Mouse (Mus musculus) inflammation-experienced regulatory T-cells, adult 6 months (primary cell): ENCODE data around the gene Lrmp. TPM values are rescaled to one million over a fixed set of nuclear protein-coding genes. Genes with fewer than 3 reads are reported as not detected.

Experiments
- ATAC-seq: one replicate; pipeline ENCODE4 v1.8.0; 2017
- polyA plus RNA-seq, 3 experiments: library from polyadenylated mRNA; unstranded; fragments of 100-300 nt; shearing (Covaris generic); gene quantifications; one replicate each; pipeline ENCODE4 v1.2.1; 2017

Lrmp gene
- polyA plus RNA-seq, 3 experiments from 2014 or later, result 106 to 181 (median 125) TPM

GRCm38 (mm10) chr6:145139776-145140475 is 24.5 kb downstream of the Lrmp start:
- ATAC-seq, result peak; percentile 72

GRCm38 (mm10) chr6:145140706-145141105 is 25.3 kb downstream of the Lrmp start:
- no peak for ATAC-seq

GRCm38 (mm10) chr6:145141827-145142226 is 26.4 kb downstream of the Lrmp start:
- ATAC-seq, result no peak

- ATAC-seq, result no peak
These were observed 29.7 kb downstream of the Lrmp start for GRCm38 (mm10) chr6:145145173-145145572.

GRCm38 (mm10) chr6:145147716-145148115 is 32.3 kb downstream of the Lrmp start:
- no peak for ATAC-seq

- ATAC-seq, result no peak
These were observed 33.6 kb downstream of the Lrmp start for GRCm38 (mm10) chr6:145149054-145149453.

GRCm38 (mm10) chr6:145158619-145159018 is 43.2 kb downstream of the Lrmp start:
- no peak for ATAC-seq

GRCm38 (mm10) chr6:145160581-145160980 is 45.1 kb downstream of the Lrmp start:
- no peak for ATAC-seq

- no peak for ATAC-seq
These were observed 56.6 kb downstream of the Lrmp start for GRCm38 (mm10) chr6:145171892-145172606.

GRCm38 (mm10) chr6:145173781-145174191 is 58.3 kb downstream of the Lrmp start:
- ATAC-seq, result no peak

- no peak for ATAC-seq
These were observed 60.1 kb downstream of the Lrmp start for GRCm38 (mm10) chr6:145175571-145175981.

- no peak for ATAC-seq
These were observed 61.0 kb downstream of the Lrmp start for GRCm38 (mm10) chr6:145176474-145176873.

- peak; percentile 61 for ATAC-seq
These were observed 64.2 kb downstream of the Lrmp start for GRCm38 (mm10) chr6:145179665-145180064.

GRCm38 (mm10) chr6:145182044-145182443 is 66.6 kb downstream of the Lrmp start:
- ATAC-seq, result no peak

- ATAC-seq, result no peak
These were observed 70.6 kb downstream of the Lrmp start for GRCm38 (mm10) chr6:145186096-145186495.

- peak; percentile 89 for ATAC-seq
These were observed 71.9 kb downstream of the Lrmp start for GRCm38 (mm10) chr6:145187093-145188088.

- ATAC-seq, result no peak
These were observed 77.6 kb downstream of the Lrmp start for GRCm38 (mm10) chr6:145193038-145193437.

GRCm38 (mm10) chr6:145193446-145193845 is 78.0 kb downstream of the Lrmp start:
- peak; percentile 61 for ATAC-seq

GRCm38 (mm10) chr6:145197949-145198686 is 82.7 kb downstream of the Lrmp start:
- no peak for ATAC-seq

- ATAC-seq, result no peak
These were observed 87.1 kb downstream of the Lrmp start for GRCm38 (mm10) chr6:145202432-145203125.

GRCm38 (mm10) chr6:145204440-145204839 is 89.0 kb downstream of the Lrmp start:
- ATAC-seq, result no peak
